Mouse (Mus musculus) heart, embryonic 16.5 days (tissue): ENCODE measurements at regions not wholly inside any gene's neighbourhood (a gene's known extent, or its start where the extent isn't known, plus 50 kb on each side); places are given as distances from the start of the nearest gene placed in this dataset.

Source experiments
- ATAC-seq: fragments of 200-750 bp; cut with Nextera tagmentation; replicated peaks from 2 replicates; pipeline ENCODE4 v1.8.0; 2017; ENCODE audit warnings: moderate number of reproducible peaks; ENCODE audit not compliant: insufficient read depth, low FRiP score; ENCODE audit errors: extremely low read depth
- H3K27ac ChIP-seq: fragments of 300-500 bp; sonication (generic); 2 replicates; pipeline ENCODE4 v1.5.1; 2014; ENCODE audit warnings: mild to moderate bottlenecking, low read length, control low read depth, moderate library complexity
- H3K27me3 ChIP-seq: fragments of 300-500 bp; sonication (generic); 2 replicates; pipeline ENCODE4 v1.6.1; 2014; ENCODE audit warnings: low read length, mixed read lengths; ENCODE audit not compliant: control insufficient read depth, insufficient read depth
- H3K36me3 ChIP-seq: fragments of 300-500 bp; sonication (generic); 2 replicates; pipeline ENCODE4 v1.6.1; 2014; ENCODE audit not compliant: control insufficient read depth, insufficient read depth
- H3K4me1 ChIP-seq: fragments of 300-500 bp; sonication (generic); 2 replicates; pipeline ENCODE4 v1.6.1; 2014; ENCODE audit warnings: low read length, mixed read lengths; ENCODE audit not compliant: control insufficient read depth, insufficient read depth
- H3K4me2 ChIP-seq: fragments of 300-500 bp; sonication (generic); 2 replicates; pipeline ENCODE4 v1.6.1; 2014; ENCODE audit warnings: low read depth, mild to moderate bottlenecking, control low read depth, low read length
- H3K4me3 ChIP-seq: fragments of 300-500 bp; sonication (generic); 2 replicates; pipeline ENCODE4 v1.5.1; 2014; ENCODE audit warnings: mild to moderate bottlenecking, control low read depth, low read length
- H3K9ac ChIP-seq: fragments of 300-500 bp; sonication (generic); 2 replicates; pipeline ENCODE4 v1.6.1; 2014; ENCODE audit warnings: low read length, control low read depth
- H3K9me3 ChIP-seq: fragments of 300-500 bp; sonication (generic); replicated peaks from 2 replicates; pipeline ENCODE4 v1.6.1; 2016; ENCODE audit warnings: low read length; ENCODE audit not compliant: control insufficient read depth
- WGBS: fragments of 180-500 bp; shearing (Covaris S2); extraction: QIAGEN DNeasy Blood & Tissue Kit; methylation state at CpG from one replicate; pipeline ENCODE4 v1.1.7; 2014; 5-methylcytosine and 5-hydroxymethylcytosine counted together

GRCm38 (mm10) chr5:51882594-51882993 is 307.7 kb downstream of the Dhx15 start:
- no peaks in the 10 kb centered on the region for H3K36me3 ChIP-seq
- no peaks in the 10 kb centered on the region for H3K27me3 ChIP-seq
- ATAC-seq: no peak
- no peak overlapping the region for H3K27ac ChIP-seq
- H3K4me2 ChIP-seq: no peak overlapping the region
- H3K4me3 ChIP-seq: no peak overlapping the region
- H3K4me1 ChIP-seq: no peaks in the 10 kb centered on the region
- no peak overlapping the region for H3K9ac ChIP-seq
- whole genome bisulfite sequencing: 63% methylated on average over 4 of the region's 4 CpGs
- no peaks in the 10 kb centered on the region for H3K9me3 ChIP-seq

DNA sequence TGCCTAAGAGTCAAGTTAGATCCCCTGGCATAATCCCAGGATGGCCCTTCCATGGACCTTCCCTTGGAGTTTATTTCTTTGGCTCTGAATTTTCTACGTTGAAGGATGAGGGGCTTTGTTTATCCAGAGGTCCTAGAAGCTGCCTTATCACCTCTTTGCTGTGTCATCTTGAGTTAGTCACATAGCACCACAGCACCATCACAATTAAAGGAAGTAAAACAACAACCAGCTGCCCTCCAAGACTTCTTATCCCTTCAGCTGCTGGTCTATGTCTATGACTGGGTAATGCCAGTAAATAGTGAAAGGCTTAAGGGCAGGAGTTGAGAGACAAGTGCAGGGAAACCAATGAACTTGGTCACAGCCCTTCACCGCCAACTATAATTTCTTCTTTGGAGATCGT is 308.1 kb downstream of the Dhx15 start:
- no peak for ATAC-seq
- H3K4me3 ChIP-seq: no peak overlapping the region

DNA sequence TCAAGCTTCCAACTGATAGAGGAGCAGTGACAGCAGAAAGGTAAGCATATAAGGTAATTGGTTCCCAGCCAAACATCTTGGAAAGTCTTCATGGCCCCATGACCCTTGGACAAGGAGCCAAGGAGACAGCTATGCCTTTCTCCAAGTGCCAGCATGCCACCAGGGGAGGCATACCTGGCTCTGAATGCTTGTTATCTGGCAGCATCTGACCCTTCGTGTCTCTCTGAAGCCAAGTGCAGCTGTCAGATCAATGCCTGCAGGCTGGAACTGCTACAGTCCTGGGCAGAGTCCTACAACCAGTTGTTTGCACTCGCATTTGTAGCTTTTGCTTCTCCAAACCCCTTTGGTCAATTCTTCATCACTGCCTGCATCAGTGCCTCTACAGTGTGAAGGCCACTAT is 309.3 kb upstream of the Ppargc1a start:
- Histone ChIP-seq H3K27me3 (no peaks in the 10 kb centered on the region), H3K36me3 (no peaks in the 10 kb centered on the region), H3K27ac (no peak overlapping the region), H3K9me3 (no peaks in the 10 kb centered on the region), H3K4me3 (no peak overlapping the region), H3K9ac (no peak overlapping the region), H3K4me1 (no peaks in the 10 kb centered on the region), H3K4me2 (no peak overlapping the region)
- WGBS: 80% methylated on average over 2 of the region's 2 CpGs
- no peak for ATAC-seq

More for the DNA sequence above, 308.1 kb downstream of the Dhx15 start:
- Histone ChIP-seq H3K27ac (no peak overlapping the region), H3K9ac (no peak overlapping the region), H3K36me3 (no peaks in the 10 kb centered on the region), H3K4me1 (no peaks in the 10 kb centered on the region), H3K27me3 (no peaks in the 10 kb centered on the region), H3K9me3 (no peaks in the 10 kb centered on the region), H3K4me2 (no peak overlapping the region)
- 65% methylated on average over 3 of the region's 3 CpGs for WGBS

GRCm38 (mm10) chr5:51873571-51873970 is 306.0 kb upstream of the Ppargc1a start:
- Histone ChIP-seq H3K27me3 (no peaks in the 10 kb centered on the region), H3K4me1 (no peaks in the 10 kb centered on the region), H3K4me2 (no peak overlapping the region), H3K36me3 (no peaks in the 10 kb centered on the region), H3K9me3 (no peaks in the 10 kb centered on the region), H3K4me3 (no peak overlapping the region), H3K9ac (no peak overlapping the region), H3K27ac (no peak overlapping the region)
- 73% methylated on average over 5 of the region's 5 CpGs for whole genome bisulfite sequencing
- ATAC-seq: no peak

DNA sequence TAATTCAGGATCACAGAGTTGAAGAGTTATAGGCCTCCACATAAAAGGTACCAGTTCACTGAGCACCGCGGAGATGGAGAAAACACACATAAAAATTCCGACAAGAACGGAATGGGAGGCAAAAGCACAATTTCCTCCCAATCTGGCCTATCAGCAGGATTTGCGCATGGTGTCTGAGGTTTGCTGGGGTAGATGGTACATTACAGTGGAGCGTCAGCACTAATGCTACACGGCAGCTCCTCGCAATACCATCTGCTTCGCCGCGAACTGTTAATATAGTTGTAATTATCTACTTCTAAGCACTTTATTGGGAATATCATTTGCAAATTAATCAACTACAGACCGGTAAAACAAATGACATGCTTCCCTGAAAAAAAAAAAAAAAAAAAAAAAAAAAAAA is 304.2 kb upstream of the Ppargc1a start:
- no peak overlapping the region for H3K4me3 ChIP-seq
- ATAC-seq: no peak
- no peaks in the 10 kb centered on the region; the same call in 1 of the 2 replicates for H3K4me1 ChIP-seq
- H3K4me2 ChIP-seq: no peak overlapping the region
- H3K27ac ChIP-seq: no peak overlapping the region
- no peaks in the 10 kb centered on the region for H3K36me3 ChIP-seq
- WGBS: 92% methylated on average over 12 of the region's 12 CpGs
- H3K27me3 ChIP-seq: no peaks in the 10 kb centered on the region
- no peak overlapping the region for H3K9ac ChIP-seq
- no peaks in the 10 kb centered on the region for H3K9me3 ChIP-seq

DNA sequence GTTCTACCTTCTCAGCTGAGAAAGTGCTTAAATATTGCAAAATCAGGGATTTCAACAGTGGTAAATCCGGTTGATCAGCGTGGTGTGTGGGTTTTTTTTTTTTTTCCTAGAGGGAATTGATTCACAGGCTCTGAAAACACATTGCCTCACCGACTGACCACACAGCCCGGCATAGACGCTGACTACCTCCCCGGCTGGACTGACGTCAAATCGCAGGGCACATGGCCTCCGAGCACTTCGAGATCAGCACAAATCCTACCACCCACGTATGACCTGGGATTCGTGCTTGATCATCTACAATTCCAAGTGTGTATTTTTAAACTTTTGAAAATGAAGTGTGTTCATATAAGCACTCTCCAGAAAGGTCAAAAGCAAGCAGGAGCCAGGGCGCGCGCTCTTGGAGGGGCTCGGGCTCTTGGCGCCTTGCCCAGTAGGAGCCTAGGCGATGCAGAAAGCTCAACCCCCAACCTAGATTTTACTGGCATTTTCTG is 300.7 kb upstream of the Ppargc1a start:
- no peaks in the 10 kb centered on the region for H3K9me3 ChIP-seq
- peaks cover 9% of the 10 kb centered on the region for H3K4me1 ChIP-seq
- H3K36me3 ChIP-seq: no peaks in the 10 kb centered on the region
- no peak overlapping the region for H3K4me3 ChIP-seq
- WGBS: 56% methylated on average over 18 of the region's 18 CpGs
- no peaks in the 10 kb centered on the region for H3K27me3 ChIP-seq
- peak overlapping the region; percentile 4 for H3K4me2 ChIP-seq
- no peak for ATAC-seq
- H3K9ac ChIP-seq: no peak overlapping the region
- no peak overlapping the region for H3K27ac ChIP-seq

DNA sequence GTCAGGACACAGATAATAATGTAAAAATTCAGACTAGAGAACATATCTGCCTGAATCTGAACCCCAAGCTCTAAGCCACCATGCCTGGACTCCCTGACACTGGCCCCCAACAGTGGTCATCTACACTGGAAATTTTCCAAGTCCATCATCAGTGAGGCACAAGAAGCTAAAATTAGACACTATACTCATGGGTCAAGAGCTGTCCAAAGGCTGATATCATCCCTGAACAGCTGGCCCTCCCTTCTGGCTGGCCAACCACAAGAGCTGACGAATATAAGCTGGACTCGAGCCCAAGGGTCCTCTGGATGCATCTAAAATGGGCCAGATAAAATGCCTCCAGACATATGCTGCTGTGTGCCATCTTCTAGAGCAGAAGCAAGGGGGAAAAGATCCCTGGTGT is 298.5 kb upstream of the Ppargc1a start:
- peaks cover 9% of the 10 kb centered on the region for H3K4me1 ChIP-seq
- ATAC-seq: peak; percentile 75
- H3K9ac ChIP-seq: no peak overlapping the region
- peak overlapping the region; percentile 43 for H3K27ac ChIP-seq
- 13% methylated on average over 2 of the region's 2 CpGs for WGBS
- no peaks in the 10 kb centered on the region for H3K36me3 ChIP-seq
- no peak overlapping the region for H3K4me2 ChIP-seq
- H3K27me3 ChIP-seq: no peaks in the 10 kb centered on the region
- H3K4me3 ChIP-seq: no peak overlapping the region
- H3K9me3 ChIP-seq: no peaks in the 10 kb centered on the region

GRCm38 (mm10) chr5:51860496-51860895 is 293.0 kb upstream of the Ppargc1a start:
- no peaks in the 10 kb centered on the region for H3K9me3 ChIP-seq
- no peak overlapping the region for H3K9ac ChIP-seq
- no peak overlapping the region for H3K4me2 ChIP-seq
- no peaks in the 10 kb centered on the region for H3K36me3 ChIP-seq
- no peak overlapping the region for H3K27ac ChIP-seq
- H3K4me3 ChIP-seq: no peak overlapping the region
- no peaks in the 10 kb centered on the region; the same call in 1 of the 2 replicates for H3K4me1 ChIP-seq
- no peak for ATAC-seq
- H3K27me3 ChIP-seq: no peaks in the 10 kb centered on the region
- WGBS: 86% methylated on average over 5 of the region's 5 CpGs

- peak; percentile 69 for ATAC-seq
- Histone ChIP-seq H3K27ac (no peak overlapping the region), H3K9ac (peak overlapping the region; percentile 29; the same call in 1 of the 2 replicates), H3K36me3 (no peaks in the 10 kb centered on the region), H3K4me2 (peak overlapping the region; percentile 47), H3K9me3 (no peaks in the 10 kb centered on the region), H3K4me1 (peaks cover 6% of the 10 kb centered on the region; the same call in 1 of the 2 replicates), H3K27me3 (no peaks in the 10 kb centered on the region), H3K4me3 (peak overlapping the region; percentile 34)
- 57% methylated on average over 9 of the region's 9 CpGs for WGBS
Measured at GRCm38 (mm10) chr5:51853456-51854124, 286.1 kb upstream of the Ppargc1a start.
